Mouse (Mus musculus) gastrocnemius, adult 2 months (tissue): Measurements from ENCODE around the gene Ttc28. TPM values are rescaled to one million over a fixed set of nuclear protein-coding genes. Genes with fewer than 3 reads are reported as not detected.

Experiments
- DNase-seq: peaks from one replicate; pipeline ENCODE4 v3.0.0; 2022
- H3K27ac ChIP-seq: fragments of 200-600 bp; 2 replicates; pipeline ENCODE4 v1.8.1; 2022; ENCODE audit warnings: mild to moderate bottlenecking
- H3K4me3 ChIP-seq: fragments of 200-600 bp; 2 replicates; pipeline ENCODE4 v1.8.1; 2022; ENCODE audit warnings: mild to moderate bottlenecking, moderate library complexity
- CTCF ChIP-seq: fragments of 200-600 bp; IDR thresholded peaks from 2 replicates; pipeline ENCODE4 v1.8.1; 2022; ENCODE audit warnings: antibody characterized with exemption, mild to moderate bottlenecking, moderate library complexity
- intact Hi-C: fragments of 180-260 bp; cut with DNase I; formaldehyde crosslinking; loops from one replicate; pipeline ENCODE4 v1.15.1; 2025
- total RNA-seq, 2 experiments: library from RNA; stranded (reverse); gene quantifications; 2 replicates each; pipeline ENCODE4 v1.2.3; 2021

Gene Ttc28
- total RNA-seq, 2 experiments from 2014 or later, result 11.9 to 16.6 TPM

DNA sequence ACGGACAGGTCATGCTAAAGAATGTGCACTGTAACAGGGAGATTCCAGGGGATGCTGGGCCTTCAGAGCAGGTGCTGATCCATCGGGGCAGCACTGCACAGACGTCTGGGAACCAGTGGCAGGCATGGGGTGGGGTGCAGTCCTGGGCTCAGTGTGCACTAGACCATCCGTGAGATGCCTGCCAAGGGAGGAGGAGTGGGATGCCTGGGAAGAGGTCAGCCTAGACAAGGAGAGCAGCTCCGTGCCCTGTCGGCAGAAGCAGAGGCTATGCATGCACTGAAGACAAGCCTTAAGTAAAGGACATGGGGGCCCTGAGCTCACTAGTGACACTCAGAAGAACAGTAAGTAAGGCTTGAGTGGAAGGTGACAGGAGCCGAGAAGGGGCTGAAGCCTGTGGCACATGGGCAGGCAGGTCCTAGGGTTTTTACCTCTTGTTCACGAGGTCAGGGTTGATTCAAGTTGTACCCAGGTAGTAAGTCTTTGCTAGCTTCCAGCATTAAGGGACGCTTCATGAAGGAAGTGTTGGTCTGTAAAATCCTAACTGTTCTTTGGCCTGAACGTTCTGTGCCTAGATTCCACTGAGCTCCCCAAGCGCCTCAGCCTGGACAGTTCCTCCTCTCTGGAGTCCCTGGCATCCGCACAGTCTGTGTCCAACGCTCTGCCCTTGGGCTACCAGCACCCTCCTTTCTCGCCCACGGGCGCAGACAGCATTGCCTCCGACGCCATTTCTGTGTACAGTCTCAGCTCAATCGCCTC is 405.0 kb downstream of the Ttc28 start:
- H3K27ac ChIP-seq, result no peak overlapping the region
- no peak overlapping the region for H3K4me3 ChIP-seq
- TF ChIP-seq CTCF, result no peak
- DNase-seq, result no peak
- intact Hi-C loops, result no loop called here

GRCm38 (mm10) chr5:111287571-111287970 is 408.0 kb downstream of the Ttc28 start:
- H3K27ac ChIP-seq, result no peak overlapping the region
- intact Hi-C loops, result no loop called here
- no peak for DNase-seq
- no peak for TF ChIP-seq CTCF
- H3K4me3 ChIP-seq, result no peak overlapping the region

DNA sequence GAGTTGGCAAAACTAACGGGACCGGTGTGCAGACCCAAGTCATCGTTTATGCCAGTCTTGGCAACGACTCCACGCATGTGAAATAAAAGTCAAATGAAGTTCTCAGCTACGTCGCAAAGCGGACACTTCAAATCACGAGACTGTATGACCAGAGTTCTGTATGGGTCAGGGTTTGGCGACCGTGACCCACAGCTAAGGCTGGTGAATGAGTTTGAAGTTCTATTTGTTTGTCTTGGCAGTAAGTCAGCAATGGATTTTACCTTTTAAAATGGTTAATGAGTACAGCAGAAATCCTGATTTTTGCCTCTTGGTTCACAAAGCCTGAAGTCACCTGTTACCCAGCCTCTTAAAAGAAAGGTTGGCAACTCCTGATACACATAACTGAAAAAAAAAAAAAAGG is 408.9 kb downstream of the Ttc28 start:
- H3K27ac ChIP-seq, result no peak overlapping the region
- TF ChIP-seq CTCF, result no peak
- no peak overlapping the region for H3K4me3 ChIP-seq
- intact Hi-C loops, result no loop called here
- DNase-seq, result no peak

DNA sequence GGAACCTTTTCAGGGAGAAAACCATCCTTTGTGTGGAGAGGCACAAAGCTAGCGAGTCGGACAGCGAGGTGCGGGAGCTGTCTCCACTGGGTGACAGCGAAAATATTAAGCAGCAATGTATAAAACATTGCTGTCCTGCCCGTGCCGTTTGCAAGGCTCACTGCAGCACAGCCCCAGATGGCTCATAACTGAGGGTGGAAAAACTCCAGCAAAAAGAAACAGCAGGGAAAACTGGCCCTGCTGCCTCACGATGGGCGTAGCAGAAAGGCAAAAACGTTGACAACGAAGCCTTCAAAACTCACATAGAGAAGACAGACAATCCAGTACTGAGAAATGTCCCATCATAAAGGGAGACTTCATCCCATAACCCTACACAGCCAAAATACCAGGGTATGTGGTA is 410.5 kb downstream of the Ttc28 start:
- Histone ChIP-seq H3K4me3 (no peak overlapping the region), H3K27ac (no peak overlapping the region)
- intact Hi-C loops, result no loop called here
- DNase-seq, result no peak
- no peak for TF ChIP-seq CTCF

- TF ChIP-seq CTCF, result no peak
- no peak overlapping the region for H3K4me3 ChIP-seq
- DNase-seq, result no peak
- intact Hi-C loops, result no loop called here
- no peak overlapping the region for H3K27ac ChIP-seq
These were observed 412.0 kb downstream of the Ttc28 start for GRCm38 (mm10) chr5:111291639-111292038.

GRCm38 (mm10) chr5:111297801-111298200 is 418.2 kb downstream of the Ttc28 start:
- H3K4me3 ChIP-seq, result no peak overlapping the region
- DNase-seq, result no peak
- intact Hi-C loops, result no loop called here
- no peak overlapping the region for H3K27ac ChIP-seq
- no peak for TF ChIP-seq CTCF

DNA sequence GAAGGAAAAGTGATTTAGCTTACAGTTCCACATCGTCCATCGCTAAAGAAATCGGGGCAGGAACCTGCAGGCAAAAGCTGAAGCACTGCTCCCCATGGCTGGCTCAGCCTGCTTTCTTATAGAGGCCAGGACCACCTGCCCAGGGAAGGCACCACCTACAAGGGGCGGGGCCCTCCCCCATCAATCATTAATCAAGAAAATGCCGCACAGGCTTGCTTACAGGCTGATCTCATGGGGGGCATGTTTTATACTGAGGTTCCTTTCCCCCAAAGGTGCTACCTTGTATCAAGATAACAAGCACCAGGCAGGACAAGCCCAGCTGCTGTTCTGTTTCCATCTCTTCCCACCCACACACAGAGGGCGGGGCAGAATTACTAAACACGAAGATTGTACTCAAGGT is 419.1 kb downstream of the Ttc28 start:
- no peak for TF ChIP-seq CTCF
- H3K4me3 ChIP-seq, result no peak overlapping the region
- intact Hi-C loops, result no loop called here

DNA sequence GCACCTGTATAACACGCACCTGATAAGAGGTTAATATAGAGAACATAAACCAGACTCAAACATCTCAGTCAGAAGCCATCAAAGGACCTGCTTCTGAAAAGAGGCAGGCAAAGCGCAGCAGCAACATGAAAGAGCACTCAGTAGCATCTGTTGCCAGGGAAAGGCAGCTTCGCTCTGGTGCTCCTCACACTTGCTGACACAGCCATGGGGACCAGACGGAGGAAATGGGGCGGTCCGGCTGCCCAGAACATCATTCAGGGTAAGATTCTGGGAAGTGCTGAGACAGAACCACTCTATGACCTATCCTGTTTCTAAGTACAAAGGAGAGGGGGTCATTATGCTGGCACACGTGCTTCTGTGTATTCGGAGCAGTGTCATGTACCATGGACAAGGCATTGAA is 421.2 kb downstream of the Ttc28 start:
- Histone ChIP-seq H3K4me3 (no peak overlapping the region), H3K27ac (no peak overlapping the region)
- intact Hi-C loops, result no loop called here

More for the DNA sequence above, 419.1 kb downstream of the Ttc28 start:
- no peak for DNase-seq
- no peak overlapping the region for H3K27ac ChIP-seq

GRCm38 (mm10) chr5:111301736-111302135 is 422.1 kb downstream of the Ttc28 start:
- intact Hi-C loops, result no loop called here
- no peak overlapping the region for H3K4me3 ChIP-seq
- no peak for DNase-seq
- H3K27ac ChIP-seq, result no peak overlapping the region
- no peak for TF ChIP-seq CTCF

More for the DNA sequence above, 421.2 kb downstream of the Ttc28 start:
- DNase-seq, result no peak
- TF ChIP-seq CTCF, result no peak

DNA sequence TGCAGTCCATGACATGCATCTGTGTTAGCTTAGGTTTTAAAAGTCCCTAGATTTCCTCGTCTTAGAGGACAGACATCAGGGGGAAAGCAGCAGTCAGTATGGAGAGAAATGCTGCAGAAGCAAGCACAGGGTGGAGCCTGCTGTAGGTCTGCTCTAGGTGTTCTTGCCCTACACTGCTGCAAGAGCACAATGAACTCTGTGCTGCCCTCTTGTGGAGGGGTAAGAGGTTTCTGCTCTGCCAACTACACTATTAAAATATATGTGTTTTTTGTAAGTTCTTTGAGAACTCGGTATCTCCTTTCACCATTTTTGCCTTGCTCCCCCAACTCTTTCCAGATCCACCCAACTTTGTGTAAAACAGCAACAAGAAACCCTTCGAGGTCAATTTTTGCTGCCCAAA is 425.1 kb downstream of the Ttc28 start:
- no peak overlapping the region for H3K4me3 ChIP-seq
- intact Hi-C loops, result no loop called here
- H3K27ac ChIP-seq, result no peak overlapping the region
- no peak for DNase-seq
- TF ChIP-seq CTCF, result peak; percentile 57

- intact Hi-C loops, result no loop called here
- no peak for DNase-seq
- no peak for TF ChIP-seq CTCF
- Histone ChIP-seq H3K27ac (no peak overlapping the region), H3K4me3 (no peak overlapping the region)
These were observed 430.6 kb downstream of the Ttc28 start for GRCm38 (mm10) chr5:111310185-111310584.

GRCm38 (mm10) chr5:111313833-111314232 is 434.2 kb downstream of the Ttc28 start:
- no peak for TF ChIP-seq CTCF
- DNase-seq, result no peak
- Histone ChIP-seq H3K27ac (no peak overlapping the region), H3K4me3 (no peak overlapping the region)
- intact Hi-C loops, result no loop called here

GRCm38 (mm10) chr5:111315061-111315460 is 435.5 kb downstream of the Ttc28 start:
- intact Hi-C loops, result no loop called here
- no peak for DNase-seq
- Histone ChIP-seq H3K27ac (no peak overlapping the region), H3K4me3 (no peak overlapping the region)
- no peak for TF ChIP-seq CTCF

DNA sequence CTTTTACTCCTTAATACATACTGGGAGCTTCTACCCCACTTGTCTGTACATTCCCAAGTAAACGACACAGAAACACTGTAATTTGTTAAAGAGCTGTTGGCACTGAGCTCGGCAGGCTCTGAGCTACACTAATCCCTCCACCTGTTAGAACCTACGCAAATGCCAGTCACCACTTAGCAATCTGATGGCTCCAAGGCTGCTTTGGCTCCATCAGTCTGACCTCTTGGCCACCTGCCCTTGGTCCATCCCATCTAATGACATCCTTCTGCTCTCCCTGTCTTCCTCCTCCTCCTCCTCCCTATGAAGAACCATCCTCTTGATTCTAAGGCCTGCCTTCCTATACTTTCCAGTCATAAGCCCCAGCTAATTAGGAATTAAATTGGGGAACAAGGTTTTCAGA is 437.9 kb downstream of the Ttc28 start:
- TF ChIP-seq CTCF, result no peak
- intact Hi-C loops, result no loop called here
- Histone ChIP-seq H3K27ac (no peak overlapping the region), H3K4me3 (no peak overlapping the region)
- no peak for DNase-seq
